Mouse (Mus musculus): ENCODE measurements around the gene Xdh.

Xdh gene

DNA sequence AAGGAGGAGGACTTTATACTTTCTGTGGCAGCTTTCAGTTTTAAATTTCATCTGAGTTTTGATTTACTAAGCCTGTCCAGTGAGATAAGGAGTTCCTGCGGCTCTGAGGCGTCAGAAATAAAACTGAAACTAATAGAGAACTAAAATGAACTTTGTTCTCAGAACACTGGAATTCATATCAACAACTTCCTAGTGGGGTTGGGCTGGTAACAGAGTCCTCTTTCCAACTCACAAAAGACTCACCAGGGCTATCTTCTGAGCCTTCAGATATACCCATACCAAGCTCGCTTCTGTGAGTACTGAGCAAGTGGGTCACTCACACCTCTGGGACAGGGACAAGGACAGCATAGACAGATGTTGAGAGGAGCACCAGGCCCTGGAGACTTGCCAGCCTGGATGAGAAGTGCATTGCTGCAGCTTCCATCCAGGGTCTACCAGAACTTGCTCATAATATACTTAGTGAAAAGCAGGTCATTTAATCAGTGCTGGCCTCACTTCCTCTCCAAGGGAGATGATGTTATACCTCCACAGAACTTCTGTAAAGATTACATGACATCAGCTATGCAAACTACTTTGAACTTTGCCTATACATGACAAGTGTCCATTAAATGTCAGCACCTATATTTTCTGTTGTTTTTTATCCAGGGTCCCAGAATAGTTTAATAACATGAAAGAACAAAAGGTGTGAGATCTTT is 7.6 kb downstream of the Xdh start:
- no peak for DNase-seq (ENCODE audit: low read depth in 1 of 2, low spot score in 2 of 2)

GRCm38 (mm10) chr17:73941816-73942215 is 8.2 kb downstream of the Xdh start:
- no peak for DNase-seq (ENCODE audit: low read depth in 1 of 2, low spot score in 2 of 2)

DNA sequence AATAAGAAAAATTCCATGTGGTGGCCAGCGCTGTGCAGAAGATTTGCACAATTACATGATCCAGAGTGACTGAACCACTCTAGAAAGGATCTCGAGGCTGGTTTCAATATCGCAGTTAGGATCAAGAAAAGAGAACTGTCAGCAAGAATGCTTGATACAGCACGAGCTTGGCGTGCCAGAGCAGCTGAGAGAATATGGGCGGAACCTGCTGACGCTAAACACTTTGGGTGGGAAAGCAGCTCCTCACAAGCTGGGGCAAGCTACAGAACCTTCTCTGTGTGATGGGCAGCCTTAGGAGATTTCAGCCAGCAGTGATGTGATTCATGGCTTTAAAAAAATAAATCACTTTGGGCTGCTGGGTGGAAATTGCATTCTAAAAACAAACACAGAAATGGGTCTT is 12.9 kb downstream of the Xdh start:
- no peak for DNase-seq (ENCODE audit: low read depth in 1 of 2, low spot score in 2 of 2)

DNA sequence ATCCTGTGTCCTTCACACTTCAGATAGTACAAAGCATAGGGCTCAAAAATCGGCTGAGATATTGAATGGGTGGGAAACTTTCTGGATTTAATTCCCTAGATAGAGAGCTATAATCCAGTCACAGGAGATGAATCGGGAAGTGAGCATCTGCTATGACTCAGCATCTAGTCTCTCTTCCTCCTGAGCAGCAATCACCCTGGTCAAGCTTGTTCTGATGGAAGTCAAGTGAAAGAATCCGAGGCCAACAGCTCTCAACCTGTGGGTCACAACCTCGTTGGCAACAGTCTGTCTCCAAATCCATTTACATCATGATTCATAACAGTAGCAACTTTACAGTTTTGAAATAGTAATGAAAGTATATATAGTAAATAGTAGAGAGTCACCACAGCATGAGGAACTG is 14.8 kb downstream of the Xdh start:
- DNase-seq (ENCODE audit: low read depth in 1 of 2, low spot score in 2 of 2), result no peak

- DNase-seq (ENCODE audit: low read depth in 1 of 2, low spot score in 2 of 2), result no peak
Observed at GRCm38 (mm10) chr17:73934281-73934680, 15.7 kb downstream of the Xdh start.

- no peak for DNase-seq (ENCODE audit: low read depth in 1 of 2, low spot score in 2 of 2)
Observed at GRCm38 (mm10) chr17:73933616-73934015, 16.4 kb downstream of the Xdh start.

- no peak for DNase-seq (ENCODE audit: low read depth in 1 of 2, low spot score in 2 of 2)
Observed at GRCm38 (mm10) chr17:73932497-73933059, 17.4 kb downstream of the Xdh start.

DNA sequence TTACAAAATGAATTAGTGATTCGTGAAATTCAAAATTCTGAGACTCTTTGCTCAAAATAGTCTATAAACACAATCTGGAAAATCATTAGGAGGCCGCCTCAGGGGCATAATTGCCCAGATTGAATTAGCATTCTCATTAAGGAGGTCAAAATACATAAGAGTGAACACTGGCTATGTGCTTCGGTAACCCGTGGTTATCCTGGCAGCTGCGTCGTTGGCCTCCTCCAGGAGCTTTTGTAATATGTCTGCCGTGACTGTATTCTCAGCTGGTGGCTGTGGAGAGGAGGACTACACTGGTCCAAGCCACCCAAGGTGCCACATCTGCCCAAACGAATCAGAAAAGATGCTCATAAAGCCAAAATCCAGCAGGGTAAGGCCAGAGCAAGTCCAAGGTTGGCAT is 30.5 kb downstream of the Xdh start:
- DNase-seq (ENCODE audit: low read depth in 1 of 2, low spot score in 2 of 2), result no peak

GRCm38 (mm10) chr17:73918944-73919381 is 31.0 kb downstream of the Xdh start:
- DNase-seq (ENCODE audit: low read depth in 1 of 2, low spot score in 2 of 2), result no peak

- no peak for DNase-seq (ENCODE audit: low read depth in 1 of 2, low spot score in 2 of 2)
Observed at GRCm38 (mm10) chr17:73918138-73918537, 31.9 kb downstream of the Xdh start.

DNA sequence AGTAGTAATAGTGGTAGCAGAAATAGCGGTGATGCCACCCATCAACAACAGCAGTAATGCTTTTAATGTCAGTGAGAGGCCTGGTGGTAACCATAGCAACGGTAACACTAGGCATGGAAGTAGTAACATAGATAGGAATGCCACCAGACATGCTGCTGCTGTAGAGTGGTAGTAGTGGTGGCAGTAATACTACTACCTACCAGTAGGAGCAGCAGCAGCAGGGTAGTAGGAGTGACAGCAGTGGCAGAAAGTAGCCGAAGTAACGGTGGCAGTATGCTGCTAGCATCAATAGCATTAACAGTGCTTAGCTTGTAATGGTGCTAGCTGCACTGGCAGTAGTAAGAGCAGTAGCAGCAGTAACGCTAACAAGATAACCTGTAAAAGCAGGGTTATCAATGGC is 32.3 kb downstream of the Xdh start:
- no peak for DNase-seq (ENCODE audit: low read depth in 1 of 2, low spot score in 2 of 2)

GRCm38 (mm10) chr17:73914730-73915129 is 35.3 kb downstream of the Xdh start:
- no peak for DNase-seq (ENCODE audit: low read depth in 1 of 2, low spot score in 2 of 2)

DNA sequence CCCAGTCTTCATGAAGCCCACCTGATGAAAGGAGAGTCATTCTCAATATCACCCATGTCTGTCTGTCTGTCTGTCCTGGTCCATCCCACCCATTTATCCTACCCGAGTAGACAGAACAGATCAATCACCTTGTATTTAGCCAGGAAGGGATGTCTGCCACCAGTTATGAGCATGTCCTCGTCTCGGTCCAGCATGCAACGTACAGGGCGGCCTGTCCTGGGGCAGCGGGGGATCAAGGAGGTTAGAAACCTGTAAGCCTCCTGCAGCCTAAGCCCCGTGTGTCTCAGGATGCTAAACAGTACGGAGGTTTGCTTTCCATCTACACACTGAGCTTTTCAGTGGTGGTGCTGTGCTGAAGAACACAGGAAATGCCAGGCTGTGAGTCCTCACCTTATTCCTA is 43.9 kb downstream of the Xdh start:
- no peak for DNase-seq (ENCODE audit: low read depth in 1 of 2, low spot score in 2 of 2)

- no peak for DNase-seq (ENCODE audit: low read depth in 1 of 2, low spot score in 2 of 2)
Observed at GRCm38 (mm10) chr17:73905043-73905750, 44.8 kb downstream of the Xdh start.

GRCm38 (mm10) chr17:73903121-73903520 is 46.9 kb downstream of the Xdh start:
- no peak for DNase-seq (ENCODE audit: low read depth in 1 of 2, low spot score in 2 of 2)

GRCm38 (mm10) chr17:73902234-73902636 is 47.8 kb downstream of the Xdh start:
- DNase-seq (ENCODE audit: low read depth in 1 of 2, low spot score in 2 of 2), result no peak

- no peak for DNase-seq (ENCODE audit: low read depth in 1 of 2, low spot score in 2 of 2)
Observed at GRCm38 (mm10) chr17:73894399-73894798, 55.6 kb downstream of the Xdh start.

DNA sequence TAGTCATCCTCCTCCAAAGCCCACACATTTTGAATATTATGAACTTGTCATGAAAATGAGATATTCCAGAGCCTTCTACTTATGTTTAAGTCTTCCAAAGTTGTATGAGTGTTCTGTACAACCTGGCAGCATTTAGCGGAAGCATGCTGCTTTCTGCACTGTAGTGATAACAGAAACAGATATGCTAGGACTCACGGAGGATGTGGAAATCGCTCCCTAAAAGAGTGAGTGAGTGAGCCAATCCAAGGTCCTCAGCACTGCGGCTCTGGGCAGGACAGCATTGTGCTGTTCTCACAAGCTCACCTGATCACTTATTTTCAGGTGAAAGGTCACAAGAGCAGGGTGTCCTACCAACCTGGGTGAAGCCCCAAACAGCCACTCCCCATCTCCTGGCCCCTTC is 56.2 kb downstream of the Xdh start:
- no peak for DNase-seq (ENCODE audit: low read depth in 1 of 2, low spot score in 2 of 2)

GRCm38 (mm10) chr17:73893207-73893606 is 56.8 kb downstream of the Xdh start:
- peak in 1 of 2 experiments; percentile 21 for DNase-seq (ENCODE audit: low read depth in 1 of 2, low spot score in 2 of 2)

DNA sequence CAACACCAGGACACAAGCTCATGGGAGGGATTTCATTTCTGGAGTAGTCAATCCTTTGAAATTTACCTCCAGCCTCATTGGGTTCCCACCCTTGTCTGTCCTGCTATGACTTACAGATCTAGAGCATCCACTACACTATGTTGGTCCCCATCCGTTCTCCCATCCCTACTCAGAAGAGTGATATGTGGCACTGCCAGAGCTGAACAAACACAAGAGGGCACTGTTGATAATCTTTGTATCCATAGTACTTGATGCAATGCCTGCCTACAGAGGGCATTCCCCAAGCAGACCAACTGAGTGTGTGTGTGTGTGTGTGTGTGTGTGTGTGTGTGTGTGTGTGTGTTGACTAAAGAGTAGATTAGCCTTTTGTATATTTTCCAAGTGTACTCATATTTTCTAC is 58.4 kb downstream of the Xdh start:
- no peak for DNase-seq (ENCODE audit: low read depth in 1 of 2, low spot score in 2 of 2)

DNA sequence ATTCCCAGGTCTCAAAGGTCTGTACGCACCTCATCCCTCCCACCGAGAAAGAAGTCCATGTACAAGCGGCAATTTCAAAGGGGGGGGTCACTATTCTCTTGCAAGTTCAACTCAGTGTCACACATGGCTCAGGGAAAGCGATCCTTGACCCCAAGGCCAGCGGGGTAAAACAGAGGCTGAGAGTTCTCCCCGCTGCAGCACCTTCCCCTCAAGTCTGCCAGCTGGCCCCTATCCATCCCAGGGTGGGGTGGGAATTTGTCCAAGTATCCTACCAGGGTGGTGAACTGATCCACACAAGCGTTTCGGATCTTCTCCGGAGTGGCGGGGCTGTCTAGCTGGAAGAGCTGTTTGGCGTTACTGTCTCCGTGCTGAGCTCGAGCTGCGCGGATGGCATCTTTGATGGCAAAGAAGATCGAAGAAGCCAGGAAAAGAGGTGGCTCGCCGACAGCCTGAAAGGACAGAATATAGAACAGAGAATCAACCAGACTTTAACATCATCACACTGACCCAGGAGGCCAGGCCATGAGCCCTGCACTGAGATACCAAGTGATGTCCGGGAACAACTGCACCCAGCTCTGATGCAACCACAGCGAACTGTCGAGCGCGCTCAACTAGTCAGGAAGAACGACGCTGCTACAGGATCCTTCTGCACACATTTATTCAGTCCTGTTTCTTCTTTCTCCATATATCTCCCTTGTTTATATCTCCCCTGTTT is 63.8 kb downstream of the Xdh start:
- no peak for DNase-seq (ENCODE audit: low read depth in 1 of 2, low spot score in 2 of 2)

- no peak for DNase-seq (ENCODE audit: low read depth in 1 of 2, low spot score in 2 of 2)
Observed at GRCm38 (mm10) chr17:73883332-73883731, 66.7 kb downstream of the Xdh start.

Measured in monocyte, adult 2 months (primary cell).